Mouse (Mus musculus): ENCODE results near the gene Pum1.

The Pum1 gene

GRCm38 (mm10) chr4:130722607-130723006 lies 59.5 kb downstream of the Pum1 start:
- DNase-seq (ENCODE audit: low spot score in 2 of 2), result no peak

GRCm38 (mm10) chr4:130726118-130726517 lies 63.0 kb downstream of the Pum1 start:
- DNase-seq (ENCODE audit: low spot score in 2 of 2), result no peak

- DNase-seq (ENCODE audit: low spot score in 2 of 2), result no peak
Observed at GRCm38 (mm10) chr4:130735957-130736356, 72.8 kb downstream of the Pum1 start.

- no peak for DNase-seq (ENCODE audit: low spot score in 2 of 2)
Observed at GRCm38 (mm10) chr4:130738527-130738926, 75.4 kb downstream of the Pum1 start.

- DNase-seq (ENCODE audit: low spot score in 2 of 2), result no peak
Observed at GRCm38 (mm10) chr4:130744058-130744457, 80.9 kb downstream of the Pum1 start.

- peak; percentile 48 to 57 for DNase-seq (ENCODE audit: low spot score in 2 of 2)
Observed at GRCm38 (mm10) chr4:130745561-130746306, 82.6 kb downstream of the Pum1 start.

GRCm38 (mm10) chr4:130749566-130749965 lies 86.4 kb downstream of the Pum1 start:
- DNase-seq (ENCODE audit: low spot score in 2 of 2), result no peak

GRCm38 (mm10) chr4:130751966-130752365 lies 88.8 kb downstream of the Pum1 start:
- no peak for DNase-seq (ENCODE audit: low spot score in 2 of 2)

GRCm38 (mm10) chr4:130752591-130752990 lies 89.5 kb downstream of the Pum1 start:
- no peak for DNase-seq (ENCODE audit: low spot score in 2 of 2)

GRCm38 (mm10) chr4:130753755-130754154 lies 90.6 kb downstream of the Pum1 start:
- no peak for DNase-seq (ENCODE audit: low spot score in 2 of 2)

- no peak for DNase-seq (ENCODE audit: low spot score in 2 of 2)
Observed at GRCm38 (mm10) chr4:130754776-130755175, 91.7 kb downstream of the Pum1 start.

- DNase-seq (ENCODE audit: low spot score in 2 of 2), result no peak
Observed at GRCm38 (mm10) chr4:130759875-130760274, 96.8 kb downstream of the Pum1 start.

GRCm38 (mm10) chr4:130761809-130762208 lies 98.7 kb downstream of the Pum1 start:
- DNase-seq (ENCODE audit: low spot score in 2 of 2), result no peak

GRCm38 (mm10) chr4:130765399-130766160 lies 102.5 kb downstream of the Pum1 start:
- DNase-seq (ENCODE audit: low spot score in 2 of 2), result no peak

- DNase-seq (ENCODE audit: low spot score in 2 of 2), result no peak
Observed at GRCm38 (mm10) chr4:130766387-130766786, 103.3 kb downstream of the Pum1 start.

GRCm38 (mm10) chr4:130766926-130767325 lies 103.8 kb downstream of the Pum1 start:
- no peak for DNase-seq (ENCODE audit: low spot score in 2 of 2)

GRCm38 (mm10) chr4:130773899-130774298 lies 110.8 kb downstream of the Pum1 start:
- no peak for DNase-seq (ENCODE audit: low spot score in 2 of 2)

- no peak for DNase-seq (ENCODE audit: low spot score in 2 of 2)
Observed at GRCm38 (mm10) chr4:130774822-130775221, 111.7 kb downstream of the Pum1 start.

GRCm38 (mm10) chr4:130777647-130778046 lies 114.5 kb downstream of the Pum1 start:
- no peak for DNase-seq (ENCODE audit: low spot score in 2 of 2)

- DNase-seq (ENCODE audit: low spot score in 2 of 2), result no peak
Observed at GRCm38 (mm10) chr4:130779037-130779436, 115.9 kb downstream of the Pum1 start.

GRCm38 (mm10) chr4:130782492-130782891 lies 119.4 kb downstream of the Pum1 start:
- no peak for DNase-seq (ENCODE audit: low spot score in 2 of 2)

- DNase-seq (ENCODE audit: low spot score in 2 of 2), result peak in 1 of 2 experiments; percentile 41
Observed at GRCm38 (mm10) chr4:130784755-130785154, 121.6 kb downstream of the Pum1 start.

- DNase-seq (ENCODE audit: low spot score in 2 of 2), result no peak
Observed at GRCm38 (mm10) chr4:130787530-130787929, 124.4 kb downstream of the Pum1 start.

Measured in frontal cortex, postnatal 25 days (tissue).